Mouse (Mus musculus): ENCODE data around the gene Cmpk2. TPM values are rescaled to one million over a fixed set of nuclear protein-coding genes. Genes with fewer than 3 reads are reported as not detected.
"Not testable (repeated sequence)": the region's sequence is repeated elsewhere in the genome, so short reads cannot be mapped to it uniquely, and the experiment has no call there.

Cmpk2 gene
- polyA plus RNA-seq, 1 experiment from 2014 or later = 10.3 TPM

DNA sequence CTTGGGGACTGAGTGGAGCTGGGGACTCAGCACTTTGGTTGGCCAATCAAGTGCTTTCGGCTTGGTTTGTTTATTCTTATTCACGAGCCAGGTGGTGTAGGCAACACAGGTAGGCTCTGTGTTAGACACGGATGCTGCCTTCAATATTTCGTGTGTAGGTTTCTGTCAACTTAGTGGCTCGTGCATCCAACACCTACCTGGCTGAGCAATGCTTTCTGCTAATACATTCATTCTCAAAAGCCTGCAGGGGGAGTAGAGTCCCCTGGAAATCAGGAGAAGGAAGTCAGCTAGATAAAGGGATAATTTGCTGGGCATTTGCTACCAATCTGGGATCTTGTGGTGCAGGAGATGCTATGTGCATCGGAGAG is 1.0 kb downstream of the Cmpk2 start:
- Histone ChIP-seq H3K4me3 (ENCODE audit: low read depth, low read length) (peak overlapping the region; percentile 68), H3K36me3 (ENCODE audit: control insufficient read depth, insufficient read depth, low read length) (no peaks in the 10 kb centered on the region), H3K27me3 (replicated peaks; ENCODE audit: control insufficient read depth, insufficient read depth, low read length) (no peaks in the 10 kb centered on the region), H3K27ac (replicated peaks; ENCODE audit: low read depth, low read length) (0 out of 2 replicates have a peak overlapping the region, but pooled peaks have one; percentile 33), H3K4me2 (ENCODE audit: low read depth, low read length) (peak overlapping the region; percentile 98), H3K9me3 (ENCODE audit: control insufficient read depth, low read length) (no peaks in the 10 kb centered on the region), H3K4me1 (ENCODE audit: control insufficient read depth, insufficient read depth, low read length) (peaks cover 6% of the 10 kb centered on the region; the same call in 1 of the 2 replicates), H3K9ac (ENCODE audit: low read depth, low read length) (peak overlapping the region; percentile 78)
- ATAC-seq (ENCODE audit: low read depth) (no peak; the same call in 1 of the 2 replicates), DNase-seq (ENCODE audit: low spot score) (peak; percentile 31)
- WGBS = 33% methylated on average over 6 of the region's 6 CpGs

GRCm38 (mm10) chr12:26471376-26471775 is 2.4 kb downstream of the Cmpk2 start:
- Histone ChIP-seq H3K27ac (replicated peaks; ENCODE audit: low read depth, low read length) (no peak overlapping the region), H3K9ac (ENCODE audit: low read depth, low read length) (no peak overlapping the region), H3K36me3 (ENCODE audit: control insufficient read depth, insufficient read depth, low read length) (no peaks in the 10 kb centered on the region), H3K4me3 (ENCODE audit: low read depth, low read length) (no peak overlapping the region), H3K27me3 (replicated peaks; ENCODE audit: control insufficient read depth, insufficient read depth, low read length) (no peaks in the 10 kb centered on the region), H3K4me2 (ENCODE audit: low read depth, low read length) (no peak overlapping the region), H3K9me3 (ENCODE audit: control insufficient read depth, low read length) (no peaks in the 10 kb centered on the region), H3K4me1 (ENCODE audit: control insufficient read depth, insufficient read depth, low read length) (peaks cover 6% of the 10 kb centered on the region; the same call in 1 of the 2 replicates)
- 54% methylated on average over 3 of the region's 3 CpGs for WGBS
- no peak for DNase-seq (ENCODE audit: low spot score)
- ATAC-seq (ENCODE audit: low read depth) = no peak

GRCm38 (mm10) chr12:26472770-26473481 is 3.9 kb downstream of the Cmpk2 start:
- DNase-seq (ENCODE audit: low spot score) (no peak), ATAC-seq (ENCODE audit: low read depth) (no peak)
- H3K4me3 ChIP-seq (ENCODE audit: low read depth, low read length) = no peak overlapping the region
- H3K36me3 ChIP-seq (ENCODE audit: control insufficient read depth, insufficient read depth, low read length) = no peaks in the 10 kb centered on the region
- H3K4me2 ChIP-seq (ENCODE audit: low read depth, low read length) = no peak overlapping the region
- 85% methylated on average over 3 of the region's 3 CpGs for WGBS
- H3K9ac ChIP-seq (ENCODE audit: low read depth, low read length) = no peak overlapping the region
- no peaks in the 10 kb centered on the region for H3K27me3 ChIP-seq (replicated peaks; ENCODE audit: control insufficient read depth, insufficient read depth, low read length)
- H3K4me1 ChIP-seq (ENCODE audit: control insufficient read depth, insufficient read depth, low read length) = peaks cover 6% of the 10 kb centered on the region; the same call in 1 of the 2 replicates
- H3K9me3 ChIP-seq (ENCODE audit: control insufficient read depth, low read length) = no peaks in the 10 kb centered on the region
- H3K27ac ChIP-seq (replicated peaks; ENCODE audit: low read depth, low read length) = no peak overlapping the region

DNA sequence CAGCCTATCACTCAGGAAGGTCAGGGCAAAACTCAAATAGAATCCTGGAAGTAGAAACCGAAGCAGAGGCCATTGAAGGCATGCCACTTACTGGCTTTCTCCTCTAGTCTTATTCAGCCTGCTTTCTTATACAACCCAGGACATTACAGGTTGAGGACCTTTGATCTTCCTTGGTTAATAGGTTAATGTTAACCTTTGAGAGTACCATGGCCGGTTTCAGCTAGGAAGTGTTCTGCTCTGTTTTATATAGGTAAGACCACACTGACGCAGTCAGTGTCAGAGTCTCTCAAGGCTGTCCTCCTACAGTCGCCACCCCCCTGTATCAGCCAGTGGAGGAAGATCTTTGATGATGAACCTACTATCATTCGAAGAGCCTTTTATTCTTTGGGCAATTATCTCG is 4.7 kb downstream of the Cmpk2 start:
- DNase-seq (ENCODE audit: low spot score) (no peak), ATAC-seq (ENCODE audit: low read depth) (no peak)
- 88% methylated on average over 6 of the region's 6 CpGs for whole genome bisulfite sequencing
- peaks cover 6% of the 10 kb centered on the region; the same call in 1 of the 2 replicates for H3K4me1 ChIP-seq (ENCODE audit: control insufficient read depth, insufficient read depth, low read length)
- no peaks in the 10 kb centered on the region for H3K36me3 ChIP-seq (ENCODE audit: control insufficient read depth, insufficient read depth, low read length)
- H3K27me3 ChIP-seq (replicated peaks; ENCODE audit: control insufficient read depth, insufficient read depth, low read length) = no peaks in the 10 kb centered on the region
- no peaks in the 10 kb centered on the region for H3K9me3 ChIP-seq (ENCODE audit: control insufficient read depth, low read length)
- no peak overlapping the region for H3K9ac ChIP-seq (ENCODE audit: low read depth, low read length)
- no peak overlapping the region for H3K27ac ChIP-seq (replicated peaks; ENCODE audit: low read depth, low read length)
- no peak overlapping the region for H3K4me3 ChIP-seq (ENCODE audit: low read depth, low read length)
- no peak overlapping the region for H3K4me2 ChIP-seq (ENCODE audit: low read depth, low read length)

- Histone ChIP-seq H3K9ac (ENCODE audit: low read depth, low read length) (no peak overlapping the region), H3K4me2 (ENCODE audit: low read depth, low read length) (no peak overlapping the region), H3K36me3 (ENCODE audit: control insufficient read depth, insufficient read depth, low read length) (no peaks in the 10 kb centered on the region), H3K4me1 (ENCODE audit: control insufficient read depth, insufficient read depth, low read length) (no peaks in the 10 kb centered on the region), H3K27me3 (replicated peaks; ENCODE audit: control insufficient read depth, insufficient read depth, low read length) (no peaks in the 10 kb centered on the region), H3K27ac (replicated peaks; ENCODE audit: low read depth, low read length) (no peak overlapping the region), H3K4me3 (ENCODE audit: low read depth, low read length) (no peak overlapping the region), H3K9me3 (ENCODE audit: control insufficient read depth, low read length) (no peaks in the 10 kb centered on the region)
- DNase-seq (ENCODE audit: low spot score) (peak; percentile 18), ATAC-seq (ENCODE audit: low read depth) (no peak)
- 77% methylated on average over 5 of the region's 5 CpGs for whole genome bisulfite sequencing
Measured at GRCm38 (mm10) chr12:26477198-26477597, 8.2 kb downstream of the Cmpk2 start.

GRCm38 (mm10) chr12:26478196-26479004 is 9.4 kb downstream of the Cmpk2 start:
- ATAC-seq (ENCODE audit: low read depth) = no peak
- Histone ChIP-seq H3K4me3 (ENCODE audit: low read depth, low read length) (no peak overlapping the region), H3K4me2 (ENCODE audit: low read depth, low read length) (no peak overlapping the region), H3K27me3 (replicated peaks; ENCODE audit: control insufficient read depth, insufficient read depth, low read length) (no peaks in the 10 kb centered on the region), H3K36me3 (ENCODE audit: control insufficient read depth, insufficient read depth, low read length) (no peaks in the 10 kb centered on the region), H3K27ac (replicated peaks; ENCODE audit: low read depth, low read length) (no peak overlapping the region), H3K9me3 (ENCODE audit: control insufficient read depth, low read length) (no peaks in the 10 kb centered on the region), H3K9ac (ENCODE audit: low read depth, low read length) (no peak overlapping the region), H3K4me1 (ENCODE audit: control insufficient read depth, insufficient read depth, low read length) (no peaks in the 10 kb centered on the region)
- peak; percentile 57 for DNase-seq (ENCODE audit: low spot score)
- 77% methylated on average over 18 of the region's 18 CpGs for WGBS

DNA sequence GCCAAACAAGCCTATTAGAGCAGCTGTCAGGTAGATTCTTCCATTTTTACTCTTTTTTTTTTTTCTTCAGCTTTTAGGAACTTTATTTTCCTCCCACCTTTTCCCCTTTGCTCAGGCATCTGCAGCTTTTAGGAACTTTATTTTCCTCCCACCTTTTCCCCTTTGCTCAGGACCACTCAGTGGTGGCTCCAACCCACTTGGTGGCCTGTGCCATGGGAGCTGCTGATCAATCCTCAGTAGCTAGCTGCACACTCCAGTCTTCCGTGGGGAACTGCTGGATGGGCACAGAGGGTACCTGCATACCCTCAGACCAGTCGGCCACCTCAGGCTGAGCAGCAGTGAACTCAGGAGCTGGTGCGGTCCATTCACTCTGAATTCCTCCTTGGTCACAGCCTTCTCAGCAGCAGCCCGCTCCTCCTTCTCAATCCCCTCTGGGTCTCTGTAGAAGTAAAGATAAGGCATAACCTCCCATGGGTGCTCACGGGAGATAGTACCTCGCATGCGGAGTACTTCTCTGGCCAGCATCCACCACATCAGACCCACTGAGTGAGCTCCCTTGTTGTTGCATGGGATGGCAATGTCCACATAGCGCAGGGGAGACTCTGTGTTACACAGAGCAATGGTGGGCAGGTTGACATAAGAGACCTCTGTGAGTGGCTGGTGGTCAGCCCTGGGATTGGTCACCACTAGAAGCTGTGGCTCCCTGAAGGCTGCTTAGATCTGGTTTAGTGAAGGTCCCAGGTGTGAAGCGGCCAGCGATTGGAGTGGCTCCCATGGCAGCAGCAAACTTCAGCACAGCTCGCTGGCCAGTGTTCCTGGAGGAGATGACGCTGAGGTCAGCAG is 17.0 kb downstream of the Cmpk2 start:
- 93% methylated on average over 12 of the region's 12 CpGs for WGBS
- H3K27me3 ChIP-seq (replicated peaks; ENCODE audit: control insufficient read depth, insufficient read depth, low read length); H3K4me1 ChIP-seq (ENCODE audit: control insufficient read depth, insufficient read depth, low read length); H3K9ac ChIP-seq (ENCODE audit: low read depth, low read length); ATAC-seq (ENCODE audit: low read depth); DNase-seq (ENCODE audit: low spot score); H3K4me3 ChIP-seq (ENCODE audit: low read depth, low read length); H3K36me3 ChIP-seq (ENCODE audit: control insufficient read depth, insufficient read depth, low read length); H3K4me2 ChIP-seq (ENCODE audit: low read depth, low read length); H3K9me3 ChIP-seq (ENCODE audit: control insufficient read depth, low read length); H3K27ac ChIP-seq (replicated peaks; ENCODE audit: low read depth, low read length): not testable (repeated sequence)

DNA sequence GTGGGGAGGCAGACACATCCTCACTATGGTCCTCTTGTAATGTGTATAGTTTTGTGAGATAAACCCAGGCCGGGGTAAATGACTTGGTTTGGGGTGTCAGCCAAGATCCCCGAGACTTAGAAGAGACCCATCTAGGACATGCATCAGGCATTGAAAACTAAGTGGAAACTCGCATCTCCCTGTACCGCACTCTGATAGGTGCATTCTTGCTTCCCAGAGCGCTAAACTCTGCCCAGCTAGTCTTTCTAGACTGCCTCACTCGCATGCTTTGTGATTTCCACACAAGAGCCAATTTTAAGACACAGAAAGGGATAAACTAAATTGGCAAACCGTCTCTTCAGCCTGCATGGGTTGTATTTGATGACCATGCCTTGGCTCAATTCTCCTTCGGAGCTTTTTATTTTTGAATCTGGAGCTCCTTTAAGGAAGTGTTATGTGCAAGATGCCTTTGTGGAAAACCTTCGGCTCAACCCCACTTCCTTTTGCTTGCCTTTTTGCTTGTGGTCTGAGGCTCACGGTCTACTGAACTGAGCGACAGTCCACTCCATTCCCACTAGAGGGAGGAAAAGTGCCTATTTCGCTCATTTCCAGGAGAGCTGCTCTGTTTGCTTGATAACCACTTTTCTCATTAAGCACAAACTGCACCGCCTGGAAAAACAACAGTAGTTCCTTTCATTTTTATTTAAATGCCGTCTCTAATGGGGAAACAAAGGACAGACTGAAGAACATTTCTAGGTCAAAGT is 19.0 kb downstream of the Cmpk2 start:
- WGBS = 41% methylated on average over 14 of the region's 14 CpGs
- ATAC-seq (ENCODE audit: low read depth) (peak; percentile 75; the same call in 1 of the 2 replicates), DNase-seq (ENCODE audit: low spot score) (peak; percentile 82)
- peak overlapping the region; percentile 27 for H3K4me2 ChIP-seq (ENCODE audit: low read depth, low read length)
- H3K27ac ChIP-seq (replicated peaks; ENCODE audit: low read depth, low read length) = no peak overlapping the region
- no peaks in the 10 kb centered on the region for H3K27me3 ChIP-seq (replicated peaks; ENCODE audit: control insufficient read depth, insufficient read depth, low read length)
- H3K9ac ChIP-seq (ENCODE audit: low read depth, low read length) = peak overlapping the region; percentile 26; the same call in 1 of the 2 replicates
- H3K9me3 ChIP-seq (ENCODE audit: control insufficient read depth, low read length) = no peaks in the 10 kb centered on the region
- H3K36me3 ChIP-seq (ENCODE audit: control insufficient read depth, insufficient read depth, low read length) = no peaks in the 10 kb centered on the region
- H3K4me1 ChIP-seq (ENCODE audit: control insufficient read depth, insufficient read depth, low read length) = peaks cover 6% of the 10 kb centered on the region; the same call in 1 of the 2 replicates
- no peak overlapping the region for H3K4me3 ChIP-seq (ENCODE audit: low read depth, low read length)

Measured in embryonic facial prominence, embryonic 14.5 days (tissue).